Mouse (Mus musculus): ENCODE results near the gene Lnx2. TPM values are rescaled to one million over a fixed set of nuclear protein-coding genes. Genes with fewer than 3 reads are reported as not detected.

Gene Lnx2
- 35.2 and 35.4 TPM in 2 replicates for polyA plus RNA-seq (2012; rRNA removed; ENCODE audit: low replicate concordance)

DNA sequence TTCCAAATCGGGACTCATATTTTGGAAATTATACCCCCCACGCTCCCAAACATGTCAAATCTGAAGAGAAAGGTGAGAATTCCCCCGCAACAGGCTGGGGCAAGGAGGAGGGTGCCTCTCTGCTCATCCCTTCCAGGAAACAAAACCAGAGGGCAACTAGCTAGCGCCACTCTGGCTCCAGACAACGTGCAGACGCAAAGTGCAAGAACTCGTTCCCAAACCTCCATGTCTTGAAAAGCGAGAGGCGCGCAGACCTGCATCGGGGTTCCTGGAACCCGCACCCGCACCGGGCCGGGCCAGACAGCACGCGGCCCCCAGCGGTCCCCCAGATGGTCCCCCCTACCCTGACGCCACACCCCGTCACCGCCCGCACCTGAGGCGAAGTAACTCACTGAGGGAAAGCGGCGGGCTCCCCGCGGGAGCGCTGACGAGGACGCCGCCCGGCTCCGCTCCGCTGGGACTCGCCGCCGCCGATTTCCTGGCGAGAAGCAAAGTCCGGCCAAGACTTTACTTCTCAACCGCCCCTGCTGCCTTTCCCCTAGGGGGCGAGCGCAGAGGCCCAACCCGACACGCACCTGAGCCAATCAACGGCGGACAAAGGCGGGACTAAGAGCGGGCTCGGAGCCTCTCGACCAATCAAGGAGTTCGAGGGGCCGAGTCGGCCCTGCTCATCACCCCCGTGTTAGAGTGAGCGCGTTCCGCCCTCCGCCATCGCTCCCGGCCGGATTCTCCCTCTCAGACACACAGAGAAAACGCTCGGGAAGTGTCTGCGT lies at the start of gene Lnx2:
Gene Lnx2 (minus strand): TSS at position 561 of the 773 bp plus-strand sequence.

GRCm38 (mm10) chr5:147076799-147077165 lies 396 bp upstream of the Lnx2 start, which contains the start of gene Polr1d:
Polr1d (plus strand) TSS chr5:147077050.

Other genes starting within 250 kb of the Lnx2 start
- 6.6 and 7.1 TPM in 2 replicates for gene Rpl21, start 243.7 kb downstream of the Lnx2 start, polyA plus RNA-seq (2012; rRNA removed; ENCODE audit: low replicate concordance)
- gene Rasl11a, start 231.5 kb downstream of the Lnx2 start, polyA plus RNA-seq (2012; rRNA removed; ENCODE audit: low replicate concordance), result 4.2 and 6.9 TPM in 2 replicates
- 37.9 and 54.5 TPM in 2 replicates for gene Gtf3a, start 127.9 kb downstream of the Lnx2 start, polyA plus RNA-seq (2012; rRNA removed; ENCODE audit: low replicate concordance)
- 9.6 and 12.9 TPM in 2 replicates for gene Mtif3, start 112.8 kb downstream of the Lnx2 start, polyA plus RNA-seq (2012; rRNA removed; ENCODE audit: low replicate concordance)
- gene Polr1d, start 464 bp upstream of the Lnx2 start, polyA plus RNA-seq (2012; rRNA removed; ENCODE audit: low replicate concordance), result 27.9 and 43.8 TPM in 2 replicates
- gene Gsx1, start 112.1 kb upstream of the Lnx2 start, polyA plus RNA-seq (2012; rRNA removed; ENCODE audit: low replicate concordance), result not detected in 2 replicates
- 0.90 and 87.7 TPM in 2 replicates for gene Pdx1, start 193.4 kb upstream of the Lnx2 start, polyA plus RNA-seq (2012; rRNA removed; ENCODE audit: low replicate concordance)
- 145 and 417 TPM in 2 replicates for gene Cdx2, start 230.7 kb upstream of the Lnx2 start, polyA plus RNA-seq (2012; rRNA removed; ENCODE audit: low replicate concordance)
- 5.0 and 5.2 TPM in 2 replicates for gene Urad, start 245.9 kb upstream of the Lnx2 start, polyA plus RNA-seq (2012; rRNA removed; ENCODE audit: low replicate concordance)